Mouse (Mus musculus) left cerebral cortex, postnatal 4 days (tissue): ENCODE measurements at regions not wholly inside any gene's neighbourhood (a gene's known extent, or its start where the extent isn't known, plus 50 kb on each side); places are given as distances from the start of the nearest gene placed in this dataset.
A peak's percentile ranks its signal among the peaks of the same experiment; 100 is the strongest.

Source experiments
- DNase-seq: peaks from one replicate; pipeline ENCODE4 v3.0.0-alpha.2; 2022
- intact Hi-C: fragments of 180-260 bp; cut with DNase I; formaldehyde crosslinking; loops from one replicate; pipeline ENCODE4 v1.15.1; 2025

GRCm38 (mm10) chr14:103938937-103939336 lies 94.7 kb upstream of the Ednrb start:
- intact Hi-C loops, result no loop called here
- DNase-seq, result no peak

- intact Hi-C loops, result no loop called here
- DNase-seq, result no peak
These were observed 94.0 kb upstream of the Ednrb start for GRCm38 (mm10) chr14:103938201-103938600.

- intact Hi-C loops, result no loop called here
- DNase-seq, result no peak
These were observed 93.5 kb upstream of the Ednrb start for GRCm38 (mm10) chr14:103937700-103938099.

GRCm38 (mm10) chr14:103933813-103934212 lies 89.6 kb upstream of the Ednrb start:
- no peak for DNase-seq
- intact Hi-C loops, result no loop called here

GRCm38 (mm10) chr14:103932170-103932569 lies 88.0 kb upstream of the Ednrb start:
- no peak for DNase-seq
- intact Hi-C loops, result no loop called here

GRCm38 (mm10) chr14:103929734-103930364 lies 85.6 kb upstream of the Ednrb start:
- intact Hi-C loops, result no loop called here

GRCm38 (mm10) chr14:103929155-103929729 lies 85.0 kb upstream of the Ednrb start:
- DNase-seq, result no peak
- intact Hi-C loops, result no loop called here

More at GRCm38 (mm10) chr14:103929734-103930364, 85.6 kb upstream of the Ednrb start:
- DNase-seq, result no peak

- intact Hi-C loops, result no loop called here
- DNase-seq, result no peak
These were observed 76.0 kb upstream of the Ednrb start for GRCm38 (mm10) chr14:103920169-103920568.

- intact Hi-C loops, result no loop called here
- no peak for DNase-seq
These were observed 75.2 kb upstream of the Ednrb start for GRCm38 (mm10) chr14:103919380-103919779.

GRCm38 (mm10) chr14:103913453-103913852 lies 69.3 kb upstream of the Ednrb start:
- intact Hi-C loops, result no loop called here
- DNase-seq, result no peak

GRCm38 (mm10) chr14:103911707-103912106 lies 67.5 kb upstream of the Ednrb start:
- intact Hi-C loops, result no loop called here
- DNase-seq, result no peak

- intact Hi-C loops, result no loop called here
- no peak for DNase-seq
These were observed 67.1 kb upstream of the Ednrb start for GRCm38 (mm10) chr14:103911280-103911679.

- intact Hi-C loops, result no loop called here
- DNase-seq, result no peak
These were observed 62.3 kb upstream of the Ednrb start for GRCm38 (mm10) chr14:103906417-103907070.

- intact Hi-C loops, result no loop called here
- DNase-seq, result no peak
These were observed 56.6 kb upstream of the Ednrb start for GRCm38 (mm10) chr14:103900817-103901216.

- intact Hi-C loops, result no loop called here
- DNase-seq, result peak; percentile 27
These were observed 55.1 kb upstream of the Ednrb start for GRCm38 (mm10) chr14:103899111-103899814.

- peak; percentile 14 for DNase-seq
- intact Hi-C loops, result no loop called here
These were observed 54.5 kb upstream of the Ednrb start for GRCm38 (mm10) chr14:103898689-103899088.

- DNase-seq, result no peak
- intact Hi-C loops, result no loop called here
These were observed 51.1 kb upstream of the Ednrb start for GRCm38 (mm10) chr14:103895261-103895660.
